Mouse (Mus musculus): ENCODE measurements at regions not wholly inside any gene's neighbourhood (a gene's known extent, or its start where the extent isn't known, plus 50 kb on each side); places are given as distances from the start of the nearest gene placed in this dataset.
A peak's percentile ranks its signal among the peaks of the same experiment; 100 is the strongest.

- Histone ChIP-seq H3ac (ENCODE audit: control insufficient read depth, insufficient read length) (no peak overlapping the region), H3K36me3 (ENCODE audit: control insufficient read depth, insufficient read depth) (no peaks in the 10 kb centered on the region), H3K4me3 (no peak overlapping the region), H3K4me2 (ENCODE audit: low read depth) (no peak overlapping the region), H3K27me3 (ENCODE audit: control insufficient read depth, insufficient read depth, insufficient read length) (no peaks in the 10 kb centered on the region), H3K79me2 (ENCODE audit: control insufficient read depth, insufficient read depth) (no peaks in the 10 kb centered on the region)
- TF ChIP-seq SRF (IDR thresholded peaks at IDR 0.05; ENCODE audit: control insufficient read depth, insufficient read length, low read depth) (no peak), USF1 (IDR thresholded peaks at IDR 0.05; ENCODE audit: low read depth) (no peak), CEBPB (IDR thresholded peaks at IDR 0.05; ENCODE audit: insufficient read depth, poor library complexity, severe bottlenecking) (no peak), TCF12 (IDR thresholded peaks at IDR 0.05; ENCODE audit: insufficient read depth, poor library complexity, severe bottlenecking) (no peak), POLR2AphosphoS2 (IDR thresholded peaks at IDR 0.05; ENCODE audit: insufficient read length, low read depth) (no peak), MYOG (IDR thresholded peaks at IDR 0.05; ENCODE audit: control insufficient read depth in 1 of 3, insufficient read depth in 1 of 3, insufficient read length in 2 of 3, low read depth in 2 of 3) (no peak), TCF3 (IDR thresholded peaks at IDR 0.05; ENCODE audit: insufficient read length, low read depth) (no peak), MYOD1 (IDR thresholded peaks at IDR 0.05; ENCODE audit: control insufficient read depth in 1 of 3, insufficient read length in 2 of 3, low read depth in 2 of 3) (no peak), E2F4 (IDR thresholded peaks at IDR 0.05; ENCODE audit: insufficient read depth) (no peak), REST (IDR thresholded peaks at IDR 0.05; ENCODE audit: insufficient read depth, insufficient read length) (no peak), MAX (IDR thresholded peaks at IDR 0.05; ENCODE audit: low read depth) (no peak), POLR2A (IDR thresholded peaks at IDR 0.05; ENCODE audit: insufficient read length, low read depth) (no peak)
Measured at GRCm38 (mm10) chr14:98877956-98878355, 116.2 kb downstream of the Rpl36a-ps1 start.

- Histone ChIP-seq H3K79me2 (ENCODE audit: control insufficient read depth, insufficient read depth) (no peaks in the 10 kb centered on the region), H3K4me2 (ENCODE audit: low read depth) (no peak overlapping the region), H3ac (ENCODE audit: control insufficient read depth, insufficient read length) (no peak overlapping the region), H3K27me3 (ENCODE audit: control insufficient read depth, insufficient read depth, insufficient read length) (no peaks in the 10 kb centered on the region), H3K36me3 (ENCODE audit: control insufficient read depth, insufficient read depth) (no peaks in the 10 kb centered on the region), H3K4me3 (no peak overlapping the region)
- TF ChIP-seq E2F4 (IDR thresholded peaks at IDR 0.05; ENCODE audit: insufficient read depth): no peak
- no peak for TF ChIP-seq USF1 (IDR thresholded peaks at IDR 0.05; ENCODE audit: low read depth)
- no peak for TF ChIP-seq REST (IDR thresholded peaks at IDR 0.05; ENCODE audit: insufficient read depth, insufficient read length)
- no peak for TF ChIP-seq SRF (IDR thresholded peaks at IDR 0.05; ENCODE audit: control insufficient read depth, insufficient read length, low read depth)
Measured at GRCm38 (mm10) chr14:98873446-98873845, 120.7 kb downstream of the Rpl36a-ps1 start.

- H3K79me2 ChIP-seq (ENCODE audit: control insufficient read depth, insufficient read depth): no peaks in the 10 kb centered on the region
- peak overlapping the region; percentile 36 for H3K4me2 ChIP-seq (ENCODE audit: low read depth)
- H3K36me3 ChIP-seq (ENCODE audit: control insufficient read depth, insufficient read depth): no peaks in the 10 kb centered on the region
- TF ChIP-seq MYOD1 (IDR thresholded peaks at IDR 0.05; ENCODE audit: control insufficient read depth in 1 of 3, insufficient read length in 2 of 3, low read depth in 2 of 3) (no peak), E2F4 (IDR thresholded peaks at IDR 0.05; ENCODE audit: insufficient read depth) (no peak), TCF3 (IDR thresholded peaks at IDR 0.05; ENCODE audit: insufficient read length, low read depth) (no peak), REST (IDR thresholded peaks at IDR 0.05; ENCODE audit: insufficient read depth, insufficient read length) (no peak), CEBPB (IDR thresholded peaks at IDR 0.05; ENCODE audit: insufficient read depth, poor library complexity, severe bottlenecking) (no peak), MAX (IDR thresholded peaks at IDR 0.05; ENCODE audit: low read depth) (no peak), POLR2A (IDR thresholded peaks at IDR 0.05; ENCODE audit: insufficient read length, low read depth) (no peak), USF1 (IDR thresholded peaks at IDR 0.05; ENCODE audit: low read depth) (no peak), TCF12 (IDR thresholded peaks at IDR 0.05; ENCODE audit: insufficient read depth, poor library complexity, severe bottlenecking) (no peak), SRF (IDR thresholded peaks at IDR 0.05; ENCODE audit: control insufficient read depth, insufficient read length, low read depth) (no peak), POLR2AphosphoS2 (IDR thresholded peaks at IDR 0.05; ENCODE audit: insufficient read length, low read depth) (no peak), MYOG (IDR thresholded peaks at IDR 0.05; ENCODE audit: control insufficient read depth in 1 of 3, insufficient read depth in 1 of 3, insufficient read length in 2 of 3, low read depth in 2 of 3) (no peak)
- H3K27me3 ChIP-seq (ENCODE audit: control insufficient read depth, insufficient read depth, insufficient read length): no peaks in the 10 kb centered on the region
- no peak overlapping the region for H3K4me3 ChIP-seq
- no peak overlapping the region for H3ac ChIP-seq (ENCODE audit: control insufficient read depth, insufficient read length)
Measured at GRCm38 (mm10) chr14:98869888-98870287, 124.2 kb downstream of the Rpl36a-ps1 start.

- H3K27me3 ChIP-seq (ENCODE audit: control insufficient read depth, insufficient read depth, insufficient read length): no peaks in the 10 kb centered on the region
- H3K4me3 ChIP-seq: no peak overlapping the region
- no peaks in the 10 kb centered on the region for H3K36me3 ChIP-seq (ENCODE audit: control insufficient read depth, insufficient read depth)
- TF ChIP-seq SRF (IDR thresholded peaks at IDR 0.05; ENCODE audit: control insufficient read depth, insufficient read length, low read depth) (no peak), MAX (IDR thresholded peaks at IDR 0.05; ENCODE audit: low read depth) (no peak), E2F4 (IDR thresholded peaks at IDR 0.05; ENCODE audit: insufficient read depth) (no peak), POLR2AphosphoS2 (IDR thresholded peaks at IDR 0.05; ENCODE audit: insufficient read length, low read depth) (no peak), TCF12 (IDR thresholded peaks at IDR 0.05; ENCODE audit: insufficient read depth, poor library complexity, severe bottlenecking) (no peak), MYOD1 (IDR thresholded peaks at IDR 0.05; ENCODE audit: control insufficient read depth in 1 of 3, insufficient read length in 2 of 3, low read depth in 2 of 3) (no peak), MYOG (IDR thresholded peaks at IDR 0.05; ENCODE audit: control insufficient read depth in 1 of 3, insufficient read depth in 1 of 3, insufficient read length in 2 of 3, low read depth in 2 of 3) (no peak), USF1 (IDR thresholded peaks at IDR 0.05; ENCODE audit: low read depth) (no peak), CEBPB (IDR thresholded peaks at IDR 0.05; ENCODE audit: insufficient read depth, poor library complexity, severe bottlenecking) (no peak), TCF3 (IDR thresholded peaks at IDR 0.05; ENCODE audit: insufficient read length, low read depth) (no peak), POLR2A (IDR thresholded peaks at IDR 0.05; ENCODE audit: insufficient read length, low read depth) (no peak), REST (IDR thresholded peaks at IDR 0.05; ENCODE audit: insufficient read depth, insufficient read length) (no peak)
- H3ac ChIP-seq (ENCODE audit: control insufficient read depth, insufficient read length): no peak overlapping the region
- H3K79me2 ChIP-seq (ENCODE audit: control insufficient read depth, insufficient read depth): no peaks in the 10 kb centered on the region
- no peak overlapping the region for H3K4me2 ChIP-seq (ENCODE audit: low read depth)
Measured at GRCm38 (mm10) chr14:98866880-98867279, 127.2 kb downstream of the Rpl36a-ps1 start.

- Histone ChIP-seq H3ac (ENCODE audit: control insufficient read depth, insufficient read length) (no peak overlapping the region), H3K79me2 (ENCODE audit: control insufficient read depth, insufficient read depth) (no peaks in the 10 kb centered on the region), H3K4me3 (no peak overlapping the region), H3K4me2 (ENCODE audit: low read depth) (no peak overlapping the region), H3K36me3 (ENCODE audit: control insufficient read depth, insufficient read depth) (no peaks in the 10 kb centered on the region), H3K27me3 (ENCODE audit: control insufficient read depth, insufficient read depth, insufficient read length) (no peaks in the 10 kb centered on the region)
- no peak for TF ChIP-seq MYOG (IDR thresholded peaks at IDR 0.05; ENCODE audit: control insufficient read depth in 1 of 3, insufficient read depth in 1 of 3, insufficient read length in 2 of 3, low read depth in 2 of 3)
- TF ChIP-seq E2F4 (IDR thresholded peaks at IDR 0.05; ENCODE audit: insufficient read depth): no peak
- TF ChIP-seq MAX (IDR thresholded peaks at IDR 0.05; ENCODE audit: low read depth): no peak
- TF ChIP-seq MYOD1 (IDR thresholded peaks at IDR 0.05; ENCODE audit: control insufficient read depth in 1 of 3, insufficient read length in 2 of 3, low read depth in 2 of 3): no peak
- no peak for TF ChIP-seq REST (IDR thresholded peaks at IDR 0.05; ENCODE audit: insufficient read depth, insufficient read length)
- TF ChIP-seq TCF12 (IDR thresholded peaks at IDR 0.05; ENCODE audit: insufficient read depth, poor library complexity, severe bottlenecking): no peak
- no peak for TF ChIP-seq SRF (IDR thresholded peaks at IDR 0.05; ENCODE audit: control insufficient read depth, insufficient read length, low read depth)
Measured at GRCm38 (mm10) chr14:98864001-98864400, 130.1 kb downstream of the Rpl36a-ps1 start.

Data from myocyte (in vitro differentiated cells).